In the genomic region with DNA sequence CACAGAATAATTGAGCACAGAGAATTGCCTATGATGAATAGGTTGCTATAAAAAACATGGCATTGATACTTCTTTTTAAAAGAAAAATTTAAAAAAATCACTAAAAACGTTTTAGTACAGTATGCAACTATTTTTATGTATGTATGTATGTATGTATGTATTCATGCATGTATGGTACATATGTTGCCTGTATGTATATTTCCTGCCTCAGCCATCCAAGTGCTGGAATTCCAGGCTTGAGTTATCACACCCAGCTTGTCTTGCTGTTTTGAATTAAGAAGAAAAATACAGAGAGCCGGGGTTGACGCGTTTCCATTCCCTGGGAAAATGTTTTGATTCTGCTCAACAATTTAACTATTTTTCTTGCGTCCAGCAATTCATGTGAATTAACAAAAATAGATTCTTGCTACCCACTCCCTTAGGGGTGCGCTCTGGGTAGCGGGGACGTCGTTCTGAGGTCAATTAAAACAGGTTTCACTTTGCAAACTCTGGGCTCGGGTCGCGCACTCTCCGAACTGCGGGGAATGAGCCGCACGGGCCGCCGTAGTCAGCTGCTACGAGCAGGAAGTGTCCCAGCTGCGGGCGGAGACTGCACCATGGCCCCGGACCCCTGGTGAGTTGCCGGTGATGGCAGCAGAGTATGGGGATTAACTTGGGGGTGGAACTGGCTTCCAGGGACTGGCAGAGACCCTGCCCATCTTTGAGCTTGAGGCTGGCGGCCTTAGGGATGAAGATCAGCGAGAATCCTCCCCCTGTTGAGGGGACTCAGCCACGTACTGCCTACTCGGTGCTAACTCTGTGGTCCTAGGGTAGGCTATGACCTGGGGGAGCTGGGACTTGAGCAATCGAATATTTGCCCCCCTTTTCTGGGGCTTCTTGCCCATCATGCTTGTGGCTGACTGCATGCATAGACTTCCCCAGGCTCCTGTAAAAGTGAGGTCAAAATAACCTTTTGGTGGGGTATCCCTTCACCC, we compare ENCODE assay signal across 7 mouse cellular contexts. TPM values are rescaled to one million over a fixed set of nuclear protein-coding genes. Genes with fewer than 3 reads are reported as not detected.
DNase-seq lines count a peak whose midpoint lies in the region; ATAC-seq and TF ChIP-seq lines count a peak whose summit lies in the region.

A gene (plus strand): TSS at position 289 of the 974 bp plus-strand sequence.

- peak within 1 kb of the TSS; percentile 75 for H3K9ac ChIP-seq in embryonic facial prominence, embryonic 12.5 days
- H3K9ac ChIP-seq in heart, adult 2 months (ENCODE audit: low read depth, low read length): peak within 1 kb of the TSS; percentile 90
- H3K9ac ChIP-seq in limb, embryonic 13.5 days: peak within 1 kb of the TSS; percentile 88
- H3K9ac ChIP-seq in midbrain, embryonic 16.5 days (ENCODE audit: low read depth, low read length): peak within 1 kb of the TSS; percentile 90

- no peak for TF ChIP-seq CTCF in heart, adult 2 months (IDR thresholded peaks at IDR 0.05)

- peak within 1 kb of the TSS; percentile 76 for H3K4me2 ChIP-seq in embryonic facial prominence, embryonic 12.5 days (replicated peaks)
- peak within 1 kb of the TSS; percentile 90 for H3K4me2 ChIP-seq in limb, embryonic 13.5 days (replicated peaks)
- H3K4me2 ChIP-seq in midbrain, embryonic 16.5 days (ENCODE audit: low read length): peak within 1 kb of the TSS; percentile 70

- TF ChIP-seq EP300 in heart, adult 2 months (IDR thresholded peaks at IDR 0.05; ENCODE audit: insufficient read depth, low read depth, low read length): peak; percentile 65

- H3K4me3 ChIP-seq in embryonic facial prominence, embryonic 12.5 days: peak within 1 kb of the TSS; percentile 88
- H3K4me3 ChIP-seq in heart, adult 2 months: peak within 1 kb of the TSS; percentile 77
- H3K4me3 ChIP-seq in limb, embryonic 13.5 days: peak within 1 kb of the TSS; percentile 87
- H3K4me3 ChIP-seq in midbrain, embryonic 16.5 days (ENCODE audit: low read depth, low read length): peak within 1 kb of the TSS; percentile 87

- peak; percentile 98 for DNase-seq in adrenal gland, postnatal 25 days
- peak; percentile 93 to 97 for DNase-seq in heart, adult 2 months
- DNase-seq in kidney, adult 8-10 months: peak; percentile 84 to 94
- peak; percentile 93 to 96 for DNase-seq in spleen, postnatal 10 days (ENCODE audit: low spot score in 2 of 2)

- H3K79me2 ChIP-seq in heart, adult 2 months (replicated peaks; ENCODE audit: control insufficient read depth, insufficient read depth, low read length): no peaks in the 10 kb centered on the region

- H3K36me3 ChIP-seq in embryonic facial prominence, embryonic 12.5 days: 0 out of 2 replicates have a peak, but pooled peaks cover 2% of the 10 kb centered on the region
- H3K36me3 ChIP-seq in heart, adult 2 months (ENCODE audit: control insufficient read depth, insufficient read depth, low read length): no peaks in the 10 kb centered on the region
- H3K36me3 ChIP-seq in limb, embryonic 13.5 days: peaks cover 11% of the 10 kb centered on the region
- H3K36me3 ChIP-seq in midbrain, embryonic 16.5 days (ENCODE audit: control insufficient read depth, insufficient read depth, low read length): no peaks in the 10 kb centered on the region

- TF ChIP-seq POLR2A in heart, adult 2 months (IDR thresholded peaks at IDR 0.05; ENCODE audit: insufficient read depth, low read depth, low read length): peak; percentile 69

- no peak; the same call in 1 of the 2 replicates for ATAC-seq in embryonic facial prominence, embryonic 12.5 days (ENCODE audit: insufficient number of reproducible peaks, insufficient read depth, low FRiP score, low TSS enrichment)
- ATAC-seq in limb, embryonic 13.5 days (ENCODE audit: low FRiP score, low read depth): peak; percentile 71; the same call in 1 of the 2 replicates
- peak; percentile 89 for ATAC-seq in midbrain, embryonic 16.5 days

- WGBS in embryonic facial prominence, embryonic 12.5 days: under 1% methylated on average over 28 of the region's 28 CpGs
- WGBS in heart, adult 2 months: 0% methylated on average over 28 of the region's 28 CpGs
- under 1% methylated on average over 28 of the region's 28 CpGs for WGBS in limb, embryonic 13.5 days
- WGBS in midbrain, embryonic 16.5 days: 0% methylated on average over 28 of the region's 28 CpGs

- peaks cover 13% of the 10 kb centered on the region for H3K4me1 ChIP-seq in embryonic facial prominence, embryonic 12.5 days
- H3K4me1 ChIP-seq in heart, adult 2 months (ENCODE audit: control insufficient read depth, insufficient read depth, low read length): 0 out of 2 replicates have a peak, but pooled peaks cover 2% of the 10 kb centered on the region
- H3K4me1 ChIP-seq in limb, embryonic 13.5 days: peaks cover 21% of the 10 kb centered on the region
- peaks cover 17% of the 10 kb centered on the region for H3K4me1 ChIP-seq in midbrain, embryonic 16.5 days (ENCODE audit: control insufficient read depth, insufficient read depth, low read length)

- no peaks in the 10 kb centered on the region for H3K27me3 ChIP-seq in embryonic facial prominence, embryonic 12.5 days
- no peaks in the 10 kb centered on the region for H3K27me3 ChIP-seq in heart, adult 2 months (ENCODE audit: control insufficient read depth, insufficient read depth, low read length)
- no peaks in the 10 kb centered on the region for H3K27me3 ChIP-seq in limb, embryonic 13.5 days
- no peaks in the 10 kb centered on the region for H3K27me3 ChIP-seq in midbrain, embryonic 16.5 days (ENCODE audit: control insufficient read depth, insufficient read depth, low read depth, low read length)

- H3K27ac ChIP-seq in embryonic facial prominence, embryonic 12.5 days: peak within 1 kb of the TSS; percentile 50; the same call in 1 of the 2 replicates
- peak within 1 kb of the TSS; percentile 76 for H3K27ac ChIP-seq in heart, adult 2 months
- H3K27ac ChIP-seq in limb, embryonic 13.5 days: peak within 1 kb of the TSS; percentile 22; the same call in 1 of the 2 replicates
- H3K27ac ChIP-seq in midbrain, embryonic 16.5 days (ENCODE audit: low read length): no peak within 1 kb of the TSS

- no peaks in the 10 kb centered on the region for H3K9me3 ChIP-seq in embryonic facial prominence, embryonic 12.5 days
- H3K9me3 ChIP-seq in limb, embryonic 13.5 days: no peaks in the 10 kb centered on the region
- no peaks in the 10 kb centered on the region for H3K9me3 ChIP-seq in midbrain, embryonic 16.5 days (replicated peaks; ENCODE audit: control insufficient read depth, low read length, poor library complexity, severe bottlenecking)

- intact Hi-C loops in heart, adult 2 months (cut with DNase I): loop anchor here (2.0 kb wide), 1 partner anchor 69 kb away; no protein-coding TSS in a partner anchor

RNA-seq across cellular contexts. Expression of the gene that starts here (rescaled TPM):
- total RNA-seq in adrenal gland, postnatal 25 days (2021): 28.5 and 35.1 TPM in 2 replicates
- polyA plus RNA-seq in embryonic facial prominence, embryonic 12.5 days (2016; fragmentation: Nextera tagmentation; extraction: Ambion mirVana): 58.4 and 59.2 TPM in 2 replicates
- total RNA-seq in heart, adult 2 months (2021): 10 to 100 TPM; 22.6 to 29.1 TPM
- 6.7 and 10.2 TPM in 2 replicates for polyA plus RNA-seq in heart, adult 2 months (2012; rRNA removed)
- polyA plus RNA-seq in limb, embryonic 13.5 days (2015; fragmentation: Nextera tagmentation; extraction: Ambion mirVana): 58.3 and 59.4 TPM in 2 replicates
- polyA plus RNA-seq in midbrain, embryonic 16.5 days (2015; fragmentation: Nextera tagmentation; extraction: Ambion mirVana): 64.1 and 69.3 TPM in 2 replicates
